In genomic region chr13:20184239-20185033, GRCm38 (mm10) we compare ENCODE assay signal across 8 mouse cellular contexts.
A peak's percentile ranks its signal among the peaks of the same experiment; 100 is the strongest.
DNase-seq lines count a peak whose midpoint lies in the region; ATAC-seq and TF ChIP-seq lines count a peak whose summit lies in the region.

No protein-coding gene starts in this region.

- WGBS in heart, embryonic 16.5 days = 53% methylated on average over 13 of the region's 13 CpGs

- H3K36me3 ChIP-seq in erythroblast, embryonic 14.5 days (ENCODE audit: control insufficient read depth) = no peaks in the 10 kb centered on the region
- H3K36me3 ChIP-seq in ES-Bruce4 (ENCODE audit: control insufficient read depth, insufficient read depth, low read length, poor library complexity, severe bottlenecking) = no peaks in the 10 kb centered on the region
- H3K36me3 ChIP-seq in heart, embryonic 16.5 days (ENCODE audit: control insufficient read depth, insufficient read depth) = no peaks in the 10 kb centered on the region

- TF ChIP-seq CTCF in ES-Bruce4 (IDR thresholded peaks at IDR 0.05; ENCODE audit: low read depth, low read length) = no peak

- peaks cover 19% of the 10 kb centered on the region for H3K27me3 ChIP-seq in erythroblast, embryonic 14.5 days (ENCODE audit: control insufficient read depth)
- H3K27me3 ChIP-seq in ES-Bruce4 (ENCODE audit: control insufficient read depth, insufficient read depth, low read length, poor library complexity, severe bottlenecking) = no peaks in the 10 kb centered on the region
- no peaks in the 10 kb centered on the region for H3K27me3 ChIP-seq in heart, embryonic 16.5 days (ENCODE audit: control insufficient read depth, insufficient read depth, low read length)

- peaks cover 19% of the 10 kb centered on the region for H3K4me1 ChIP-seq in erythroblast, embryonic 14.5 days (ENCODE audit: control insufficient read depth)
- H3K4me1 ChIP-seq in ES-Bruce4 (ENCODE audit: control insufficient read depth, insufficient read depth, low read length) = peaks cover 14% of the 10 kb centered on the region
- peaks cover 11% of the 10 kb centered on the region for H3K4me1 ChIP-seq in heart, embryonic 16.5 days (ENCODE audit: control insufficient read depth, insufficient read depth, low read length)

- DNase-seq in lung, postnatal 10 days = peak; percentile 54
- DNase-seq in gastrocnemius, postnatal 14 days = no peak
- DNase-seq in Muller cell, postnatal 12 days (ENCODE audit: inconsistent ontology term) = no peak
- DNase-seq in layer of hippocampus, postnatal 36 days = no peak

- no peak for TF ChIP-seq POLR2A in ES-Bruce4 (IDR thresholded peaks at IDR 0.05; ENCODE audit: insufficient read depth, low read length)

- H3K9ac ChIP-seq in ES-Bruce4 (ENCODE audit: low read depth, poor library complexity, severe bottlenecking) = peak overlapping the region; percentile 36
- H3K9ac ChIP-seq in heart, embryonic 16.5 days (ENCODE audit: low read length) = no peak overlapping the region

- peak overlapping the region; percentile 97 for H3K27ac ChIP-seq in ES-Bruce4 (ENCODE audit: insufficient read depth, low read length)
- peak overlapping the region; percentile 63 for H3K27ac ChIP-seq in heart, embryonic 16.5 days (ENCODE audit: low read length)

- H3K9me3 ChIP-seq in erythroblast, embryonic 14.5 days (ENCODE audit: control insufficient read depth, low read length) = no peaks in the 10 kb centered on the region
- H3K9me3 ChIP-seq in ES-Bruce4 (replicated peaks; ENCODE audit: control insufficient read depth, insufficient read depth, low read length, poor library complexity, severe bottlenecking) = no peaks in the 10 kb centered on the region
- H3K9me3 ChIP-seq in heart, embryonic 16.5 days (replicated peaks; ENCODE audit: control insufficient read depth, low read length) = no peaks in the 10 kb centered on the region

- intact Hi-C loops in gastrocnemius, postnatal 14 days (cut with DNase I; ENCODE audit: low total_unique reads) = no loop called here

- H3K4me2 ChIP-seq in heart, embryonic 16.5 days (ENCODE audit: low read depth, low read length) = peak overlapping the region; percentile 43

- ATAC-seq in erythroblast, adult 5-6 weeks (replicated peaks; ENCODE audit: low FRiP score, poor library complexity, severe bottlenecking) = no peak
- 0 out of 2 replicates have a peak, but pooled peaks have one; percentile 15 for ATAC-seq in heart, embryonic 16.5 days (replicated peaks; ENCODE audit: extremely low read depth, insufficient read depth, low FRiP score)

- 0 out of 2 replicates have a peak, but pooled peaks have one; percentile 17 for TF ChIP-seq EP300 in ES-Bruce4 (IDR thresholded peaks at IDR 0.05; ENCODE audit: insufficient read depth, low read depth, low read length)

- peak overlapping the region; percentile 49 for H3K4me3 ChIP-seq in erythroblast, embryonic 14.5 days (replicated peaks)
- peak overlapping the region; percentile 48 for H3K4me3 ChIP-seq in ES-Bruce4 (ENCODE audit: low read depth, low read length)
- H3K4me3 ChIP-seq in heart, embryonic 16.5 days (ENCODE audit: low read length) = peak overlapping the region; percentile 42
